Mouse (Mus musculus) left cerebral cortex, postnatal 14 days (tissue): Measurements from ENCODE around the gene Ttc32. TPM values are rescaled to one million over a fixed set of nuclear protein-coding genes. Genes with fewer than 3 reads are reported as not detected.
"Not testable (repeated sequence)": the region's sequence is repeated elsewhere in the genome, so short reads cannot be mapped to it uniquely, and the experiment has no call there.

ENCODE experiments used
- DNase-seq, 2 experiments: peaks; one replicate each; pipeline ENCODE4 v3.0.0; 2021 to 2022; ENCODE audit warnings: low spot score in 2 of 2, mixed read lengths in 1 of 2
- intact Hi-C: fragments of 180-260 bp; cut with DNase I; formaldehyde crosslinking; loops from one replicate; pipeline ENCODE4 v1.15.1; 2025
- long read RNA-seq, 2 experiments: library from polyadenylated mRNA; stranded (forward); transcript quantifications; one replicate each; pipeline ENCODE4 v2.0.0; 2021
- total RNA-seq, 2 experiments: library from RNA; stranded (reverse); gene quantifications; 2 replicates each; pipeline ENCODE4 v1.2.3; 2021

Ttc32 gene
- total RNA-seq: 1 to 10 TPM; 3.1 to 4.3 TPM
- long read RNA-seq, experiment 1, transcript Ttc32-201 (3 exons, 1,000 nt): major isoform, 6 of 6 reads
- long read RNA-seq, experiment 1, partial matches to known transcripts: 0 of 6 reads
- long read RNA-seq, experiment 1, other reads (novel, unspliced or antisense): 0 of 6 reads
- long read RNA-seq, experiment 2: 0 reads

DNA sequence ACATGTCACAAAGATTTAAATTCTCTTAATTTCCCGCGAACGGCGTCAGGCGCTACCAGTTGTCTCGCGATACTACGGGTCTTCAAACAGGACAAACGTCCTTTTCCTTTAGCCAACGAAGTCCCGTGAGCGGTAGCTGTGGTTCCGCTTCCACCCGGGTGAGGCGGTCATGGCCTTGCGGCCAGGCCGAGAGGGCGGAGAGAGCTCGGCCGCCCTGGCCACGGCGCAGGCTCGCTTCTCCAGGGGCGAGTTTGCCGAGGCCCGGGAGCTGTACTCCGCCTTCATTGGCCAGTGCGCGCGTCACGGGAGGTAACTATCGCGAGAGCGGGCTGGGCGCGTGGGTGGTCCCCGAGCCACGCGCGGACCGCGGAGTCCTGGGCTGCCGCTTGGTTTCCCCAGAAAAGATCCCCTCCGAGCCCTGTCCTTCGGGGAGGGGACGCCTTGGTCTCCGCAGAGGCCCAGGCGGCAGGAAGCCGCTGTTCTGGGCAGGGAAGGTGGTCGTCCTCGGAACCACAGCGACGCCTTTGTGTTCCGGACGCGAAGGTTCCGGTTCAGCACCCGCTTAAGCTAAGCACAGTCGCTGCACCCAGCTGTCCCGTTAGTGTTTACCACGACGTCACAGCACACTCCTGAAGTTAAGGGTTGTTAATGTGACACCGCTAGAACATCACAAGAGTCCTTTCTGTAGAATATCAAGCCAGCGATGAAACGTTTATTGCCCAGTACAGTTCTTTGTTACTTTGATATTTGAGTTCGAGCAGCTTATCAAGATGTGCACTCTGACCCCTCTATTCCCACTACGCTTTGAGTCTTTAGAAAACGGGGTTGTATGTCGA lies at the start of gene Ttc32:
Gene Ttc32, plus strand, starts transcription at position 110 of the 836 bp plus-strand sequence.
- intact Hi-C loops: no loop called here
- peak; percentile 95 to 96 for DNase-seq

DNA sequence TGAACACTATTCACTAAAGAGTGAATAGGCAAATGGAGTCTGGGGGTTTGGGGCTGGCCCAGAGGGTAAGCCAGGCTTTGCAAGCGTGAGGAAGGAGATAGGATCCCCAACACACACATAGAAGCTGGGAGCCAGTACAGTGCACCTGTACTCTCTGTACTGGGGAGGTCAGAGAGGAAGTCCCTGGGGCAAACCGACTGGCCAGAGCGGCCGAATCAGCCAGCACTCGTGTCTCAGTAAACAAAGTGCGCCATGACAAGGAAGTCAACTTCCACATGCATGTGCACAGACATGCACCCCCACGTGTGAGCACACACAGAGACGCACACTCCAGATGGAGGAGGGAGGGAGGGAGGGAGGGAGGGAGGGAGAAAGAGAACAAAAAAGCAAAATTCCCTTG lies 36.6 kb upstream of the Ttc32 start:
- intact Hi-C loops: no loop called here
- DNase-seq: no peak

DNA sequence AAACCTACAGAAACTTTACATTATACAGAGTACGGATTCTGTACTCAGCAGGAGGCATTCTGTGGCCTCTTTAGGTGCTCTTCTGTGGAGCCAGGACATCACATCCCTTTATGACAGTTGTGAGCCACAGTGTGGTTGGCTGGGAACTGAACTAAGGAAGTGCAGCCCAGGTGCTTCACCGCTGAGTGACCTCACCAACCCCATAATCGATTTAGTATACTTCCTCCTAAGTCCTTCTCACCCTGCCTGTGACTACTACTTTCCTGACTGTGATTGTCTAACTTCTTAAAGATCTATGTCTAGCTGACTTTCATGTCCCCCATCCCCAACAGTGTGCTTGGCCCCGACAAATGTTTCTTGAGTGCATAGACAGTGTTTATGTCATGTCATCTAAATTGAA lies 31.5 kb upstream of the Ttc32 start:
- intact Hi-C loops: loop anchor here (5.0 kb wide), 1 partner anchor 231 kb away; no protein-coding TSS in a partner anchor

DNA sequence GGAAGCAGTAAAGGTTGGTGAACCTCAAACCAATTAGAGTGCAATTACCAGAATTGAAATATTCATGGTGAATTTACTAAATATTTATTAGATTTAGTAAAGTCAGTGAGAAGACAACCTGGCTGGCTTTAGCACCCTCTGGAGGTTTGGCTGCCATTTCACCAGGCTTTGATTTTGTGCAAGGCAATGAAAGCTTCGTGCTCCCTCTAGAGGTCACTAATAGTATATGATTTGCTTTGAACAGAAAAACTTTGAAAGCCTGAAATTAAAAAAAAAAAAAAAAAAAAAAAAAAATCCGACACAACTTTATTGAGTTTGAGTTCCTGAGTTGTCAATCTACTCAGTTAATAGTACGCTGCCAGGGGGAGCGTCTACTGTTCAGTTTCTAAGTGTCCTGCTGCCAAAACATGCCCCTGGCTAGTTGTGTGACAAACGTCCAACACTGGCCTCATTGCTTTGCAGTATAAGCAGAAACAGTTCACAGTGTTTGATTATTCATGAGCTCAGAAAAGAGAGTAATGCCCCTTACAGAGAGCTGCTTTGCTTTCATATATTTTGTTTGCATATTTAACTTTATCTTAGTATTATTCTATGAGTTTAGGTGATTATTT lies 27.7 kb upstream of the Ttc32 start:
- peak; percentile 70 to 82 for DNase-seq
- intact Hi-C loops: loop anchor here (2.0 to 10.0 kb wide), 2 partner anchors 113 to 287 kb away; no protein-coding TSS in a partner anchor

More for the DNA sequence above, 31.5 kb upstream of the Ttc32 start:
- no peak for DNase-seq

DNA sequence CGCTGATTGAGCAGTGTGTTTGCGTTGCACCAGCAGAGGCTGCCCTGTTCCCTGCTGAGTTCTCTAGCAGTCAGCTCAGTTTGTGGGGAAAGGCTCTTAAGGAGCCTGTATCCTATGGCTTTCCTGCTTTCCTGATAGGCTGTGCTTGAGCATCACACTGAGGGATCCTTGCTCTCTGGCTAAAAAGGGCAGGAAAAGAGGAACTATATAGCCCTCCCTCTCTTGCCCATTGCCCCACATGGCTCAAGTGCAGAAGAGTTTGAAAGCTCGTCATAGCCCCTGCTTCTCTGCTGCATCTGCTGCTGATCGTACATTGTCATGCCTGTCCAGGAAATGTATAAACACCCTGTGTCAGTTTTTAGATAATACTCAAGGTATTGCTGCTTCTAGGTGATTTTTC lies 22.7 kb upstream of the Ttc32 start:
- intact Hi-C loops: loop anchor here (10.0 kb wide), 1 partner anchor 292 kb away; no protein-coding TSS in a partner anchor
- no peak for DNase-seq

DNA sequence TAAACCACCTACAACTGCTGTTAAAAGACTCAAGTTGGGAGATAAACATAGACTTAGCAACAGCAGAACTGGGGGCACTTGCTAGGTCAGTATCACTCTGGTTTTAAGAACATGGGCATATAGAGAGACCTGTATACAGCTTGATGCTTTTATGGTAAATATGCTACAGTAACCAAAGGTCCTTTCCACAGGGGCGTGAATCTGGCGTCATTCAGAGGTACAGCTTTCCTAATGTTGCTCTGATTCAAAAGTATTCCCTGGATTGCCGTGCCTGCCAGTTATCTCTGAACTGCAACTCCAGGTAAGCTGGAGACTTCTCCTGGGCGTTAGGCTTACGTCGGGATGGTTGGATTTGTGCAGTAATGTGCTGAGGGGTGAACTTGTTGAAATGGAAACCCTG lies 22.0 kb upstream of the Ttc32 start:
- DNase-seq: no peak
- intact Hi-C loops: loop anchor here (10.0 kb wide), 1 partner anchor 293 kb away; no protein-coding TSS in a partner anchor

DNA sequence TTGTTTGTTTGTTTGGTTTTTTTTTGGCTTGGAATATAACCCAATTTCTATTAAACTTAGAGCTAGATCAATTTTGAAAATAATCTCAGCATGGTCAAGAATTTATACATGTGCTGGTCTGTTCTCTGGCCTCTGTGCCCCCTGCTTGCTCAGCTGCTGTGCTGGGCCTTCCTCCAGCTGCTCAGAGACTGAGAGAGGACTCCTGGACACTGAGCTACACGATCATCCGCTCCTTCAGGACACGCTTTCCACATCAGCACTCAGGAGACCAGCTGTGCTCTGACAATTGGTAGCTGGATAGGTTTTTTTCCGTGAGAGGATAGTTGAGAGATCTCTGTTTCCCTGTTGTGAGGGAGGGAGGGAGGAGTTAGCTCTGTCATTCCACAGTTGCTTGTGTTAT lies 19.5 kb upstream of the Ttc32 start:
- intact Hi-C loops: no loop called here
- no peak for DNase-seq

DNA sequence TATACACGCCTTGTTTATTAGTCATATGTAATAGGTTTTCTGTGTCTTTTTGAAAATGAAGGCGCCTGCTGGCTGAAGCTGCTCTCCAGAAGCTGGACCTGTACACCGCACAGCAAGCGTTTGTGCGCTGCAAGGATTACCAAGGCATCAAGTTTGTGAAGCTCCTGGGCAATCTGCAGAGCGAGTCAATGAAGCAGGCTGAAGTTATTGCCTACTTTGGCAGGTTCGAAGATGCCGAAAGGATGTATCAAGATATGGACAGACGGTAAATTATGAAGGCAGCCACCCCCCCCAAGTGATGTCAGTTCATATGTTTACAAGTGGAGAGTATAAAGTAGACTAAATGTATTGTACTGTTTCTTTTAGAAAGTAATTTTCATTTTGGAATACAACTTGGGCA lies 13.4 kb upstream of the Ttc32 start:
- no peak for DNase-seq
- intact Hi-C loops: loop anchor here (2.0 kb wide), 1 partner anchor 32 kb away; no protein-coding TSS in a partner anchor

DNA sequence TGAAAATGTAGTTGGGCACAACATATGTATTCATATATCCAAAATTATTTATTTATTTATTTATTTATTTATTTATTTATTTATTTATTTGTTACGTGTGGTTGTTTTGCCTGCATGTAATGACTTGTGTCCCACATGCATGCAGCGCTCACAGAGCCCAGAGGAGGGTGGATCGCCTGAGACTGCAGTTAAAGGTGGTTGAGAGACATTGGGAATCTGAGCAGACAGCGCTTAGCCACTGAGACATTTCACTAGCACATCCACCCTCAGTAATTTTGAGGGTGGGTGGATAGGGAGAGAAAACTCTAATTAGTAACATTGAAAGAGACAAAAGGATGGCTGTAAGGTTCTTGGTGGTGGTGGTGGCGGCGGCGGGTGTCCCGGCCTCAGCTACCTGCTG lies 9.4 kb upstream of the Ttc32 start:
- intact Hi-C loops: no loop called here
- DNase-seq: no peak

DNA sequence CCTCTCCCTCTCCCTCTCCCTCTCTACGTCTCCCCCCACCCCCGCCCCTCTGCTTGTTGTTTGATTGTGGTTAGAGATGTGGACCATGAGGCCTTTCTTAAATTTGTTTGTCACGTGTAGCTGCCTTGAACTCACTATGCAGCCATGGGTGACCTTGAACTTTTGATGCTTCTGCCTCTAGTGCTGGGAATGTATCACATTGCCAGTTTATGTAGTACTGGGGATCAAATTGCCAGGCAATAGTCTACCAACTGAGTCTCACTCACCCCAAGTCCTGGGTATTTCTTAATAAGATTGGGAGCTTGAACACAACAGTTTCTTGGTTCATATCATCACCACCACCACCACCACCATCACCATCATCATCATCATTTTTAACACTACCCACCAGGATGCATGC lies 8.8 kb upstream of the Ttc32 start:
- DNase-seq: no peak
- intact Hi-C loops: no loop called here

DNA sequence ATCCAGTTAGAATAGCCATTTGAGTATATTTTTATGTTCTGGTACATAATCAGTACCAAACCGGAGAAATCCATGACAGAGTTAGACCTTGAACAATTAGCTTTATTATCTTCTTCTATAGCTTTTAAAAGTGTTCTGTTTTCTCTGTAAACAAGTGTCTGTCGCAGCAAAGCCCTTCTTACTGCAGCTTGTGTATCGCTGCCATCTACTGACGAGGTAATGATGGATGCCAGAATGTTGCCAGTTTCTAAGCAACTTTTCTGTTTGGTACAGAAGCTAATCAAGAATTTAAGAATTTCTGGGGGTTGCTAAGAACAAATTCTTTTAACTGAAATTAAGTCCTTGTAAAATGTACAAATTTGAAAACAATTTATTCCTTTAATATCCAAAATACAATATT lies 6.8 kb upstream of the Ttc32 start:
- DNase-seq: no peak
- intact Hi-C loops: no loop called here

DNA sequence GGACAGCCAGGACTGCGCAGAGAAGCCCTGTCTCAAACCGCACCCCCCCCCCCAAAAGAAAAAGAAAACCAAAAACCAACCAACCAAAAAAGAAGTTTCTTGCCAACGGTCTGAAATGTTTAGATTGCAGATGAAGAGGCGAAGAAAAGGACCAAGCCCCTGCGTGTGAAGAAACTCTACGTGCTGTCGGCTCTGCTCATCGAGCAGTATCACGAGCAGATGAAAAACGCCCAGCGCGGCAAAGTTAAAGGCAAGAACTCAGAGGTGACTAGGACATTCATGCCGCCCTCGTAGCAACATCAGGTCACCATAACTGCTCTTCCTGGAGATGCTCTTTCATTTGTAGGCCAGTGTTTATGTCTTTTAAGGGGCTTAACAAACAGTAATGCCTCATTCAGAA lies 5.7 kb upstream of the Ttc32 start:
- DNase-seq: no peak
- intact Hi-C loops: no loop called here

DNA sequence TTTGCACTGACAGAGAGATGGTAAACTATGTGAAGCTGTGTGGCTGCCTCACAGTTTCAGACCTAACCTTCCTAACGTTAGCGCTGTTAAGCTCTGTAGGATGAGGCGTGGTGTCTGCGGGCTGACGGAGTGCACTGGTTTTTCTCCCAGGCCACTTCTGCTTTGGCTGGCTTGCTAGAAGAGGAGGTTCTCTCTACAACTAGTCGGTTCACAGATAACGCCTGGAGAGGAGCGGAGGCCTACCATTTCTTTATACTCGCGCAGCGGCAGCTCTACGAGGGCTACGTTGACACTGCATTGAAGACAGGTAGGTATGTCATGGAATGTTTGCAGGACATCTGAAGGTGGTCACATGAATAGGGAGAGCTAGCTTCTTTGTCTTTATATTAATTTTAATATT lies 5.1 kb upstream of the Ttc32 start:
- no peak for DNase-seq
- intact Hi-C loops: no loop called here

DNA sequence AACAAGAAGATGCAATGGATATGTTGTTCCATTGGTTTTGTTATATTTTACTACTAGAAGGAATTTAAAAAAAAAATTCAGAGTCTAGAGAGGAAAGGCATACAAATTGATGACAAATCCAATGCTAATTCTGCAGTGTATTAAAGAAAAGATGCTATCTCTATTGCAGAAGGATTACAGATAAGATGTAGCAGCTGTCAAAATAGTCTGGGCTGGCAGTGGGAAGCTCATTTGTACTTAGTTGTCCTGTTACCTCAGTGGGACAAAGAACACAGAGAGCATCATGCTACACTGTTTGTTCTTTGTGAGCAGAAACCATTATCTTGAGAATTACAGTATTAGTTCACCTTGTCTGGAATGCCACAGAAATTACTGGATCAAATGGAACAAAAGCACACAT lies 3.0 kb upstream of the Ttc32 start:
- intact Hi-C loops: no loop called here
- DNase-seq: no peak

DNA sequence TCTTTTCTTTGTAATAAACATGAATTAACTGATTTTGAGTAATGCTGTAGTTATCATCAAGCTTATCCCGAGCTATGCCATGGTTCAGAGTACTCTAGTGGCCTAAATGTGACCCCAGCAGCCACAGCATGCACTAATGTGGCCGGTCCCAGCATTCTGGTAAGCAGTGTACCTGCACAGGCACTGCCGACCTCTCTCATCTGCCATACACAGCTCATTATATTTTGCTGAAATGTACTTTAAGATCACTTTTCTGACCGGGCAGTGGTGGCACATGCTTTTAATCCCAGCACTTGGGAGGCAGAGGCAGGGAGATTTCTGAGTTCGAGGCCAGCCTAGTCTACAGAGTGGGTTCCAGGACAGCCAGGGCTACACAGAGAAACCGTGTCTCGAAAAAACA lies 981 bp upstream of the Ttc32 start:
- intact Hi-C loops: not testable (repeated sequence)

DNA sequence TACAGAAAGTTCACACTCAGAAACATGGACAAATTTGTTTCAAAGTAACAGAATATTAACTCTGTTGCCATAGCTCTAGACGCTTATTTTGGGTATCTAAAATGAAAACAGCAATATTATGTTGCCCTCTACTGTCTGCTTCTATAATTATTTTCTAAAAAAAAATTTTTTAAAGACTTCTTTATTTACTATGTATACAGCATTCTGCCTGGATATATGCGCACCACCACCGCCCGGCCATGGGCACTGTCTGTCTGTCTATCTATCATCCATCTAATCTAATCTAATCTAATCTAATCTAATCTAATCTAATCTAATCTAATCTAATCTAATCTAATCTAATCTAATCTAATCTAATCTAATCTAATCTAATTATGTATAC lies 300 bp upstream of the Ttc32 start:
- DNase-seq: no peak
- intact Hi-C loops: no loop called here

More for the DNA sequence above, 981 bp upstream of the Ttc32 start:
- not testable (repeated sequence) for DNase-seq

DNA sequence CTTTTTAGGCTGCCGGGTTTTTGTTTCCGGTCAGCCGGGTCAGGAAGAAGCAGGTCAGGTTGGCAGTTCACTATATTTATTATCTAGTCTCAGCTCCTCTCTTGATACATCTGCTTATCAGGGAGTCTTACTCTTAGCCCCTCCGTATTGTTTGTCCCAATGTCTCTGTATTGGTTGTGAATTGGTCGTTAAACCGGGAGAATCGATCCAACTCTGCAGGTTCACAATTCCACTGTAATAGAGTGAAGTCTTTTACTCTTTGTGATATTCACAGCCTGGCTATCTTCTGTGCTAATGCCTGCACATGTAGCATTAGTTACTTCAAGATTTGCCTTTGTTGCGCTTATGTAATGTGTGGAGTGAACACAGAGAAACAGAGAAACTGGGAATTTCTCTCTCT lies 1.4 kb downstream of the Ttc32 start:
- intact Hi-C loops: no loop called here

DNA sequence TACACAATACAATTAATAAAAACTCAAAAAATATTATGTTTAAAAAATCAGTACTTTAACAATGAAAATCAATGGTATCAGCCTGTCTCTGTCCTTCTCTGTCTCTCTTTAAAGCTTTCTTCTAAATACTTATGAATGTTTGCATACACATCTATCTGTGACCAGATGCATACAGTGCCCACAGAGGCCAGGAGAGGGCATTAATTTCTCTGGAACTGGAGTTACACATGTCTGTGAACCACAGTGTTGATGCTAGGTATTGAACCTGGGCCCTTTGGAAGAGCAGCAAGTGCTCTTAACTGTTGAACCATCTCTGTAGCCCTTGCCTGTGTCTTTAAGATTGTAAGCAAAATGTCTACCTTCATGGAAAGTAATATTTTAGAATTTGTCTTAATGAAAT lies 3.3 kb downstream of the Ttc32 start:
- intact Hi-C loops: no loop called here
- no peak for DNase-seq

More for the DNA sequence above, 1.4 kb downstream of the Ttc32 start:
- DNase-seq: no peak

DNA sequence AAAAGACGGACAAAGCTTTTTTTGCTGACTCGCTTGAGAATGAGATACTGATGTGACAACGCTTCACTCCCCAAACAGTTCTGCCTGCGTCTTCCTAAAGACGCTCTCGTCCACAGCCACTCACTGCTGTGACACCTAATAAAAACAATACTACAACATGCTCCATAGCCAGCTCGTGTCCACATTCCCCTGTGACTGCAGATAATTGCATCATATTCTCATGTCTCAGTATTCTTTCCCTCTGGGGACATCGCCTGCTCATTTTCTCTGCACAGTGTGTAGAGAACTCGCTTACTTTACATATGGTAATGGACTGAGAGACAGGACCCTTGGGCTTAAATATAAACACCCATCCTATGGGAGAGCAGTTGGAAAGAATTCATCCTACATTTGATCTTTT lies 6.6 kb downstream of the Ttc32 start:
- intact Hi-C loops: no loop called here
- no peak for DNase-seq

DNA sequence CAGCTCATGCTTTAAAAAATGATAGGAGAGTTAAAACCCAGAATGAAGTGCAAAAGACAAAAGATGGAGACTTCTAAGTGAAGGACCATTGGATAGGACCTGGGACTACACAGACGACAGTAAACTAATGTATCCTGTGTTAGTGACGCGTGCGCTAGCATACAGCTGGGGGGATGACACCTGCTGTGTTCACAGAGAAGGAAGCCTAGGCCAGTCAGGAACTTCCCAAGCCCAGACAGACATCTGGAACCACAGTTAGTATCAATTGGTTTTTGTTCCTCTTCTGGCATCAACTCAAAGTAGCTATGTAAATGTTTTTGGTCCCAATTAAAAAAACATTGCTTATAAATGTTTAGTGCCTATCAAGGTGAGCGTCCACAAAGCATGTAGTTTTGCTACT lies 10.4 kb downstream of the Ttc32 start:
- no peak for DNase-seq
- intact Hi-C loops: no loop called here

DNA sequence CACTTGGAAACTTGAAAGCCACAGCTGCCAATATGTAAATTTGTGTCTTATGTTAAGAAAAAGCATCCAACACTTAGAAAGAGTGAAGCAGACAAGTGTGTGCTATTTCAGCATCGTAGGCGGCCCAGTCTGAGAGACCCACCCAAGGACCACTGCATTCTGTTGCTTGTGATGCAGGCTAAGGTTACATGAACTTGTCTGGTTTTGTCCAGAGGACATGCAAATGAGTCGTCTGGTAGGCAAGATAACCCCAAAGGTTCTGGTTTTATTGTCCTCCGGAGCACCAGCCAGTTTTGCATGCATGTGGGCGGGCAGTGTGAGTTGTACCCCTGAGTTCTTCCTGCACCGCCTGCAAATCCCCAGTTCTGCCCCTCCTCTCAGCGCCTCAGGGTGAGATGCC lies 10.9 kb downstream of the Ttc32 start:
- no peak for DNase-seq
- intact Hi-C loops: no loop called here
